Mouse (Mus musculus) kidney, postnatal 14 days (tissue): Measurements from ENCODE around the gene Tns1.
A peak's percentile ranks its signal among the peaks of the same experiment; 100 is the strongest.
"Not testable (repeated sequence)": the region's sequence is repeated elsewhere in the genome, so short reads cannot be mapped to it uniquely, and the experiment has no call there.

Experiments
- DNase-seq: peaks from one replicate; pipeline ENCODE4 v3.0.0; 2022; ENCODE audit warnings: mixed read lengths

Gene Tns1

GRCm38 (mm10) chr1:74124021-74124981, at the start of gene Tns1:
Gene Tns1, minus strand, starts transcription at chr1:74124449.
- DNase-seq: peak; percentile 86

DNA sequence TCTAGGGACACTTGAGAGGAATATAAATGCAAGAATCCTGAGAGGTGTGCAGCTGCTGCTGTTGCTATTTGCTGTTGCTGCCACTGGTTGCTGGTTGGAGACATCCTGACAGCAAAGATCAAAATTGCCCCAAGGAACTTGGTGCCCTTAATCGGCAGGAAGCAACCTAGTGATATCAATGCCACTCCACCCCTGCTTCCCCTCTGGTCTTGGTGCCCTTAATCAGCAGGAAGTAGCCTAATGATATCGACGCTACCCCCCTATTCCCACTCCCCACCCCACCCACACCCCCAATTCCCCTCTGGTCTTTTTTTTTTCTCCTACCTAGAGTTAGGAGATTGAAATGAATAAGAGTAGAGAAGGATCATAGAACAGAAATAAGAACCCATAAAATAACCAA, 48.5 kb upstream of the Tns1 start:
- DNase-seq: no peak

- DNase-seq: no peak
Measured at GRCm38 (mm10) chr1:74169721-74170120, 45.5 kb upstream of the Tns1 start.

DNA sequence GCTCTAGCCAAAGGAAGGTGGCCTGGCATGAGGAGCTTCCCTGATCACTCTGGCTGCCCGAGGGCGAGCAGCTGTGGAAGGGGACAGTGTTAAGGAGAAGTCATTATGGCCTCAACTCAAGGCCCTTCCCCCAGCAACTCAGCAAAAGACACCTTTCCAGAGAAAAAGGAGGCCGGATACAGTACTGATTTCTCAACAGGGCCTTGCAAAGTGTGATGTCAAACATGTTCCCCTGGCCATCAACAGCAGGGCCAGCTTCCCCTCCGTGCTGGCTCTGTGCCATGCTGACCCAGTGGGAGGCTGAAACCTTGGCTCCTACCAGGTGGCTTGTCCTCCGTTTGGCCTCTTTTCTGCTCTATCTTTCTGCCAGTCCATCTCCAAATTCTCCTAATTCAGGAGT, 42.9 kb upstream of the Tns1 start:
- DNase-seq: no peak

DNA sequence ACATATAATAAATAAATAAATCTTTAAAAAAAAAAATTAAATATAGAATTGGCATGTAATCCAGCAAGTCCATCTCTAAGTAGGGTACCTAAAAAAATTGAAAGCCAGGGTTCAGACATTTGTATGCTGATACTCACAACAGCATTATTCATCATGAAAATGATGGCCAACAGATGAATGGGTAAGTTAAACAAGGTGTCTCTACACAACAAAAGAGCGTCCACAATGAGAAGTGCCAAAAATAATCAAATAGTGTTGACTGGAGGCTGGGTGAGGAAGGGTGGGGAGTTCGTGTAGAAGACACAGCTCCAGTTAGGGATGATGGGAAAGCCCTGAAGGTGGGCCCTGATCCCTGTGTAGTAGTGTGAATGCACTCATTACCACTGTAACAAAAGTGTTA, 35.8 kb upstream of the Tns1 start:
- no peak for DNase-seq

DNA sequence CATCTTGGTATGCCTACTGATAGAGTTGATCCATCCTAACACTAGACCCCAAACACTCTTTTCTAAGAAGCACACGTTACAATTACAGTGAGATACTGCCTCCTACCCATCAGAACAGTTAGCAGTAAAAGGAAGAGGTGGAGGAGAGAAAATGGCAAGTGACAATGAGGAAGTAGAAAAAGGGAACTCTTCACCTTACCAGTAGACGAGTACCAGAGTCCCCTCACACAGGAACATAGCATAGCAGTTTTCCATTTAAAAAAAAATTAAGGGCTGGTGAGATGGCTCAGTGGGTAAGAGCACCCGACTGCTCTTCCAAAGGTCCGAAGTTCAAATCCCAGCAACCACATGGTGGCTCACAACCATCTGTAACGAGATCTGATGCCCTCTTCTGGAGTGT, 35.4 kb upstream of the Tns1 start:
- not testable (repeated sequence) for DNase-seq

DNA sequence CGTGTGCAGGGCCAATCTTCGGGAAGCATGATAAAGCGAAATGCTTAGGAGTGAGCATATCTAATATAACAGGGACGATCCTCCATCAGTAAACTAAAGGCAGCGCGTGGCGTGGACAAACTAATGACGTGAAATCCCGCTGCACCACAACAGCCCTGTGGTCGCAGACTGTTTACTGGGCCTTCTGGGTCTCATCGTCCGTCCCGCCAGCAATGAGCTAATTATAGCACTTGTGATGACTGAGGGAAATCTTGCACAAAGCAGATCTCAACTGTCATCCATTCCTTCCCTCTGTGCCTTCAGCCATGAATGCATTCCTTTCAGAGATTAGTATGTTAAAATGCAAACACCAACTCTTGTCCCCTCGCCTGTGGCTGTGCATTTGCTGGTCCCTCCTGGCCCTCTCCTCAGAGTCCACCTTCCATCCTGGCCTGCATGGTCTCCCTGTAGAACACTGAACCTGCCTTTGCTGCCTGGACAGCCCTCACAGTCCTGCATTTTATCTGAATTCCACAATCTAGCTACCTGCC, 32.2 kb upstream of the Tns1 start:
- no peak for DNase-seq

- no peak for DNase-seq
Measured at GRCm38 (mm10) chr1:74155435-74156012, 31.3 kb upstream of the Tns1 start.

DNA sequence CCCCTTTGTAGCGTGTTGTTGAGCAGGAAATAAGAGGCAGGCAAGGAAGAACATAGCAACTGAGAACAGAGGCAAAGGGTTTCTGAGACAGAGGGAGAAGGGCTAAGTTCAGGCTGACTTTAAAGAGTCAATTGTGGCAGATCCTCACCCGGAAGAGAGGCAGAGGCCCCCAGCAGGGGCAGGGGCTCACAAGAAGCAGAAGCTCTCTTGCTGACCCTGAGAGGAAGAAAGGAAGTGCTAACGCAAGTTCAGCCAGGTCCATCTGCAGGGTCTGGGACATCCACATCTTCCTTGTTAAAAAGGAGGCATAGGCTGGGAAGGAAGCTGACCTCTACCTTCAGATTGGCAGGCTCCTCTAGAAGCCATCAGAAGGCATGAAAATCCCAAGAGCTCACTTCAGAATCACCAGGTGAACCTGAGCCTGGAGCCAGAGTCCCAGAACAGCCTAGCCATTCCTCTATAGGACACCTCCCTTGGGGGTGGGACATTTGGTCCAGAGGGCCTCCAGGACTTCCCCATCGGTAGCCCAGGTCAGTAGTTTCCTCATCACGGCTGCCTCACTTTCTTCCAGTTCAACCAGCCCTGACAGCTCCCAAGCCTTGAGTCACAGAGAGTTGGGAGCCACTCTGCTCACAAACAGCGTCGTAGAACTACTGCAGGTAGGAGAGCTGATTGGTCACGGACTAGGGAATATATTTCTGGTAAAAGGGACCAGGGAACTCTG, 29.4 kb upstream of the Tns1 start, which contains the start of gene Cxcr2:
Cxcr2 (plus strand) TSS at position 529 of the 724 bp plus-strand sequence.
- no peak for DNase-seq

- no peak for DNase-seq
Measured at GRCm38 (mm10) chr1:74151091-74151490, 26.8 kb upstream of the Tns1 start.

- no peak for DNase-seq
Measured at GRCm38 (mm10) chr1:74150101-74150500, 25.9 kb upstream of the Tns1 start.

GRCm38 (mm10) chr1:74149106-74149885, 25.0 kb upstream of the Tns1 start:
- DNase-seq: no peak

DNA sequence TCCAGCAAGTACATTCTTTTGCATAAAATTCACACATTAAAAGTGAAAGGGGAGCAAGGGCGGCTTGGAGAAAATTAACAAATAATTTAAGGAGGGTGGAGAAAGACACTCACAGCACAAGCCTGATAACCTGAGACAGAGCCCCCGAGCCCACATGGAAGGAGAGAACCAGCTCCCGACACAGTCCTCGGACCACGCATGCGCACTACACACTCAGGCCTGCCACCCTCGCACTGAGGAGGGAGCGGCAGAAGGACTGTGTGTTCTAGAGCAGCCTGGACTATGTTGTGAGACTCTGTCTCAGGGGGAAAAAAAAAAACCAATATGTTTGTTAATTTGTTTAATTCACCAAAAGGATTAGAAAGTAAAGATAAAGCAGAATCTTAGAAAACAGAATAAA, 17.5 kb upstream of the Tns1 start:
- DNase-seq: no peak

DNA sequence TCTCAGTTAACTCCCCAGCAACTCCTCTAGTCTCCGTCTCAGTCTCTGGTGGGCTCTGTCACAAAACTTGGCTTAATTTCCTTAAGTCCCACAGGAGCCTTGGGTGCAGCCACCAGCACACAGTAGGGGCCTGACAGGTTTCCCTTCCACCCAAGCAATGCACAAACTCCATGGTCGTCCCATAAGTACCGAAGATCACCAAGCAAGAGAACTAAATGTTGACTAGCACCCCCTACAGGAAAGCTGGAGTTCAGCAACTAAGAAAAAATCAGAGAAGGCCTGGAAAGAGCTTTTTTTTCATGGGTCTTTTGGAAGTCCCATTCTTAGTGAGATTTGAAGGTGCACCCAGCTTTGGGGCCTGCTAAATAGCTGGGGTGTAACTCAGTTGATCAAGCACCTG, 15.2 kb upstream of the Tns1 start:
- DNase-seq: no peak

- DNase-seq: no peak
Measured at GRCm38 (mm10) chr1:74135326-74135950, 11.2 kb upstream of the Tns1 start.

DNA sequence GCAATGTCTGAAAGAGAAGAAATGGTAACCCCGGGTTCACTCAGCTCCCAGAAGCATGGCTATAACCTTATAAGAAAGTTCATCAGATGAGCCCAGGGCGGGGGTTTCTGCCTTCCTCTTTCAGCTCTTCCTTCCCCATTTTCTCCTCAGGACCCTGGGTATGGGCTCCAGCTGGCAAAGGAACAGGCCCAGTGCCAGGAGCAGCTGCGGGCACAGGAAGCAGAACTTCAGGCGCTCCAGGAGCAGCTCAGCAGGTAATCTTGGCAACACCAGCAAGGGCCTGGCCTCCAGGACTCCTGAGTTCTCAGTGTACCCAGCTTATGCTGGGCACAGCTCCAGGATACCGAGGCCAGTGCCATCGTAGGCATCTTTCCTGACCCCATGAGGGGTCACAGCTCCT, 9.7 kb upstream of the Tns1 start:
- no peak for DNase-seq

- no peak for DNase-seq
Measured at GRCm38 (mm10) chr1:74132011-74132410, 7.8 kb upstream of the Tns1 start.

GRCm38 (mm10) chr1:74130883-74131659, 6.8 kb upstream of the Tns1 start:
- no peak for DNase-seq

GRCm38 (mm10) chr1:74124991-74125552, 823 bp upstream of the Tns1 start, which contains the start of gene Rufy4:
Gene Rufy4, plus strand, starts transcription at chr1:74125541.
- peak; percentile 86 for DNase-seq

DNA sequence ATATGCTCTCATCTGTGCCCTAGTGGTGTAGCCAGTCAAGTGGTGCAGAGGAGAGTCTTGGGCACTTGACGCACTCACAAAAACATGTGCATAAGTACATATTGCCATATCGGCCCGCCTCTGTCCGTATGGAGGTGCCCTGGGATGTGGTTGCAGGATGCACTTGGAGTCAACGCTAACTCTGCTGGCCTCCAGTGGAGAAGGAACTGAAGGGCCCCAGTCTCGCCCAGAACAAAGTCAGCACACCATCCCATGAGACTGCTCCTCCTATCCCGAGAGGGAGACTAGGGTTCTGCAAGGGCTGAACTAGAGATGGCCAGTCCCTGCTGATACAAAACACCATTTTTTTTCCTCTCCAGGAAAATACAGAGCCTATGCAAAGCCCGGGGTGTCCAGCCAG, 1.0 kb downstream of the Tns1 start:
- no peak for DNase-seq
